Mouse (Mus musculus) right cerebral cortex, postnatal 36 days (tissue): ENCODE measurements around the gene Slc17a9.

Experiments used
- DNase-seq, 2 experiments: peaks; one replicate each; pipeline ENCODE4 v3.0.0; 2022; ENCODE audit warnings: low spot score in 2 of 2, mixed read lengths in 1 of 2

The Slc17a9 gene

GRCm38 (mm10) chr2:180724585-180725413 lies at the start of gene Slc17a9:
TSS of gene Slc17a9 (plus strand) at chr2:180725263.
- DNase-seq = no peak

- no peak for DNase-seq
Observed at GRCm38 (mm10) chr2:180676706-180677105, 48.4 kb upstream of the Slc17a9 start.

GRCm38 (mm10) chr2:180678609-180679140 lies 46.4 kb upstream of the Slc17a9 start:
- DNase-seq = peak; percentile 40 to 46

- DNase-seq = no peak
Observed at GRCm38 (mm10) chr2:180681225-180681624, 43.8 kb upstream of the Slc17a9 start.

- DNase-seq = no peak
Observed at GRCm38 (mm10) chr2:180683524-180683923, 41.5 kb upstream of the Slc17a9 start.

GRCm38 (mm10) chr2:180684031-180684430 lies 41.0 kb upstream of the Slc17a9 start:
- DNase-seq = no peak

- no peak for DNase-seq
Observed at GRCm38 (mm10) chr2:180689841-180690240, 35.2 kb upstream of the Slc17a9 start.

GRCm38 (mm10) chr2:180692630-180693029 lies 32.4 kb upstream of the Slc17a9 start:
- peak in 1 of 2 experiments; percentile 16 for DNase-seq

- DNase-seq = no peak
Observed at GRCm38 (mm10) chr2:180695176-180695575, 29.9 kb upstream of the Slc17a9 start.

- DNase-seq = no peak
Observed at GRCm38 (mm10) chr2:180700457-180700856, 24.6 kb upstream of the Slc17a9 start.

- DNase-seq = no peak
Observed at GRCm38 (mm10) chr2:180701053-180701766, 23.9 kb upstream of the Slc17a9 start.

- peak; percentile 87 to 88 for DNase-seq
Observed at GRCm38 (mm10) chr2:180701767-180702621, 23.1 kb upstream of the Slc17a9 start.

- no peak for DNase-seq
Observed at GRCm38 (mm10) chr2:180702701-180703149, 22.3 kb upstream of the Slc17a9 start.

GRCm38 (mm10) chr2:180703175-180703574 lies 21.9 kb upstream of the Slc17a9 start:
- DNase-seq = no peak

- no peak for DNase-seq
Observed at GRCm38 (mm10) chr2:180703645-180704359, 21.3 kb upstream of the Slc17a9 start.

- DNase-seq = no peak
Observed at GRCm38 (mm10) chr2:180704591-180704990, 20.5 kb upstream of the Slc17a9 start.

- DNase-seq = no peak
Observed at GRCm38 (mm10) chr2:180705066-180705465, 20.0 kb upstream of the Slc17a9 start.

GRCm38 (mm10) chr2:180705975-180706374 lies 19.1 kb upstream of the Slc17a9 start:
- no peak for DNase-seq

GRCm38 (mm10) chr2:180709023-180709922 lies 15.8 kb upstream of the Slc17a9 start:
- DNase-seq = no peak

GRCm38 (mm10) chr2:180709923-180710272 lies 15.2 kb upstream of the Slc17a9 start, which contains the start of the genes Dido1 and Gid8:
TSS of gene Dido1 (minus strand) at chr2:180709999.
TSS of gene Gid8 (plus strand) at chr2:180710117.
- DNase-seq = peak; percentile 92
